Mouse (Mus musculus): ENCODE data around the gene Has3. TPM values are rescaled to one million over a fixed set of nuclear protein-coding genes. Genes with fewer than 3 reads are reported as not detected.
"Not testable (repeated sequence)": the region's sequence is repeated elsewhere in the genome, so short reads cannot be mapped to it uniquely, and the experiment has no call there.

Has3 gene
- polyA plus RNA-seq (2017; shearing (Covaris generic)) = under 1 TPM; 0.18 to 0.50 (median 0.30) TPM

GRCm38 (mm10) chr8:106870051-106870450 is at the start of gene Has3:
Gene Has3, plus strand, starts transcription at chr8:106870242.
- no peak for ATAC-seq

- no peak for ATAC-seq
Measured at GRCm38 (mm10) chr8:106820553-106821515, 49.2 kb upstream of the Has3 start.

GRCm38 (mm10) chr8:106828921-106829320 is 41.1 kb upstream of the Has3 start:
- ATAC-seq = no peak

- ATAC-seq = no peak
Measured at GRCm38 (mm10) chr8:106829526-106830045, 40.5 kb upstream of the Has3 start.

GRCm38 (mm10) chr8:106834899-106835298 is 35.1 kb upstream of the Has3 start:
- no peak for ATAC-seq

GRCm38 (mm10) chr8:106836525-106836924 is 33.5 kb upstream of the Has3 start:
- ATAC-seq = no peak

GRCm38 (mm10) chr8:106838803-106839202 is 31.2 kb upstream of the Has3 start:
- ATAC-seq = no peak

GRCm38 (mm10) chr8:106839209-106840001 is 30.6 kb upstream of the Has3 start:
- no peak for ATAC-seq

- ATAC-seq = no peak
Measured at GRCm38 (mm10) chr8:106850034-106850433, 20.0 kb upstream of the Has3 start.

- no peak for ATAC-seq
Measured at GRCm38 (mm10) chr8:106854534-106855241, 15.4 kb upstream of the Has3 start.

GRCm38 (mm10) chr8:106855242-106855562 is 14.8 kb upstream of the Has3 start:
- ATAC-seq = no peak

GRCm38 (mm10) chr8:106862845-106863244 is 7.2 kb upstream of the Has3 start:
- ATAC-seq = no peak

GRCm38 (mm10) chr8:106865354-106865753 is 4.7 kb upstream of the Has3 start:
- no peak for ATAC-seq

GRCm38 (mm10) chr8:106870537-106871327 is 690 bp downstream of the Has3 start:
- no peak for ATAC-seq

- ATAC-seq = no peak
Measured at GRCm38 (mm10) chr8:106871328-106871926, 1.4 kb downstream of the Has3 start.

- ATAC-seq = no peak
Measured at GRCm38 (mm10) chr8:106871931-106872371, 1.9 kb downstream of the Has3 start.

GRCm38 (mm10) chr8:106872454-106873034 is 2.5 kb downstream of the Has3 start:
- no peak for ATAC-seq

- ATAC-seq = no peak
Measured at GRCm38 (mm10) chr8:106880121-106880707, 10.2 kb downstream of the Has3 start.

- not testable (repeated sequence) for ATAC-seq
Measured at GRCm38 (mm10) chr8:106884094-106884493, 14.1 kb downstream of the Has3 start.

GRCm38 (mm10) chr8:106884826-106885400 is 14.9 kb downstream of the Has3 start:
- ATAC-seq = not testable (repeated sequence)
